Mouse (Mus musculus): ENCODE measurements at regions not wholly inside any gene's neighbourhood (a gene's known extent, or its start where the extent isn't known, plus 50 kb on each side); places are given as distances from the start of the nearest gene placed in this dataset.

- no peaks in the 10 kb centered on the region for H3K9me3 ChIP-seq (ENCODE audit: control insufficient read depth, low read length)
- H3K27me3 ChIP-seq (ENCODE audit: control insufficient read depth, insufficient read depth, low read length), result no peaks in the 10 kb centered on the region
- no peaks in the 10 kb centered on the region for H3K4me1 ChIP-seq (replicated peaks; ENCODE audit: control insufficient read depth, insufficient read depth, low read length)
- no peak overlapping the region for H3K27ac ChIP-seq
- no peak overlapping the region for H3K4me3 ChIP-seq (replicated peaks; ENCODE audit: low read length)
- no peak overlapping the region for H3K9ac ChIP-seq
- no peak for DNase-seq (ENCODE audit: low spot score)
- no peaks in the 10 kb centered on the region for H3K36me3 ChIP-seq (replicated peaks; ENCODE audit: control insufficient read depth, insufficient read depth)
- ATAC-seq (ENCODE audit: low FRiP score), result no peak
- 79% methylated on average over 4 of the region's 4 CpGs for WGBS
- no peak overlapping the region for H3K4me2 ChIP-seq (replicated peaks)
Observed at GRCm38 (mm10) chr8:33981629-33982028, 129.9 kb downstream of the Gm10131 start.

GRCm38 (mm10) chr8:33980999-33981398 lies 130.5 kb downstream of the Gm10131 start:
- 79% methylated on average over 7 of the region's 7 CpGs for WGBS
- no peak overlapping the region for H3K4me2 ChIP-seq (replicated peaks)
- DNase-seq (ENCODE audit: low spot score), result no peak

More at GRCm38 (mm10) chr8:33980999-33981398, 130.5 kb downstream of the Gm10131 start:
- H3K27ac ChIP-seq, result no peak overlapping the region
- no peak for ATAC-seq (ENCODE audit: low FRiP score)
- no peaks in the 10 kb centered on the region for H3K4me1 ChIP-seq (replicated peaks; ENCODE audit: control insufficient read depth, insufficient read depth, low read length)
- H3K27me3 ChIP-seq (ENCODE audit: control insufficient read depth, insufficient read depth, low read length), result no peaks in the 10 kb centered on the region
- no peak overlapping the region for H3K9ac ChIP-seq
- no peaks in the 10 kb centered on the region for H3K9me3 ChIP-seq (ENCODE audit: control insufficient read depth, low read length)
- H3K4me3 ChIP-seq (replicated peaks; ENCODE audit: low read length), result no peak overlapping the region
- H3K36me3 ChIP-seq (replicated peaks; ENCODE audit: control insufficient read depth, insufficient read depth), result no peaks in the 10 kb centered on the region

Data from hindbrain, embryonic 14.5 days (tissue).